Mouse (Mus musculus): ENCODE data around the gene Hist2h2aa2.

- TF ChIP-seq ZNF384 (IDR thresholded peaks at IDR 0.05; ENCODE audit: low read depth, low read length), result no peak
- TF ChIP-seq HCFC1 (IDR thresholded peaks at IDR 0.05; ENCODE audit: borderline replicate concordance, insufficient read depth, low read length), result no peak
- no peak for TF ChIP-seq ZC3H11A (IDR thresholded peaks at IDR 0.05; ENCODE audit: borderline replicate concordance, low read depth, low read length)
Observed at GRCm38 (mm10) chr3:96262216-96262875, 22.3 kb upstream of the Hist2h2aa2 start.

Data from ES-E14 (cell line).